Mouse (Mus musculus) frontal cortex, postnatal 25 days (tissue): Measurements from ENCODE around the gene Eif4g1.

Experiments
- DNase-seq, 2 experiments: peaks; one replicate each; pipeline ENCODE4 v3.0.0; 2022; ENCODE audit warnings: low spot score in 2 of 2

Gene Eif4g1

GRCm38 (mm10) chr16:20706407-20707055 lies 38.4 kb downstream of the Eif4g1 start:
- no peak for DNase-seq

GRCm38 (mm10) chr16:20708220-20708938 lies 40.3 kb downstream of the Eif4g1 start:
- DNase-seq = no peak

GRCm38 (mm10) chr16:20708939-20709734 lies 41.0 kb downstream of the Eif4g1 start:
- no peak for DNase-seq

GRCm38 (mm10) chr16:20710370-20710769 lies 42.3 kb downstream of the Eif4g1 start:
- DNase-seq = no peak

- no peak for DNase-seq
Measured at GRCm38 (mm10) chr16:20710810-20711209, 42.7 kb downstream of the Eif4g1 start.

- DNase-seq = no peak
Measured at GRCm38 (mm10) chr16:20712190-20712589, 44.1 kb downstream of the Eif4g1 start.

- no peak for DNase-seq
Measured at GRCm38 (mm10) chr16:20712889-20713288, 44.8 kb downstream of the Eif4g1 start.

- no peak for DNase-seq
Measured at GRCm38 (mm10) chr16:20714307-20715080, 46.4 kb downstream of the Eif4g1 start.

GRCm38 (mm10) chr16:20715161-20715560 lies 47.0 kb downstream of the Eif4g1 start:
- DNase-seq = no peak

- DNase-seq = no peak
Measured at GRCm38 (mm10) chr16:20715566-20715965, 47.5 kb downstream of the Eif4g1 start.

GRCm38 (mm10) chr16:20715976-20716840 lies 48.1 kb downstream of the Eif4g1 start:
- peak; percentile 66 to 69 for DNase-seq

GRCm38 (mm10) chr16:20716841-20717180 lies 48.7 kb downstream of the Eif4g1 start:
- no peak for DNase-seq

GRCm38 (mm10) chr16:20717181-20717977 lies 49.3 kb downstream of the Eif4g1 start, which contains the start of the genes Polr2h and Clcn2:
Gene Polr2h (plus strand): TSS chr16:20717665.
Gene Clcn2 (minus strand): TSS chr16:20717746.
- peak; percentile 89 to 94 for DNase-seq

- DNase-seq = no peak
Measured at GRCm38 (mm10) chr16:20717978-20718670, 50.0 kb downstream of the Eif4g1 start.

- no peak for DNase-seq
Measured at GRCm38 (mm10) chr16:20721808-20722207, 53.7 kb downstream of the Eif4g1 start.

- no peak for DNase-seq
Measured at GRCm38 (mm10) chr16:20722736-20723135, 54.6 kb downstream of the Eif4g1 start.

- no peak for DNase-seq
Measured at GRCm38 (mm10) chr16:20723247-20723646, 55.1 kb downstream of the Eif4g1 start.

GRCm38 (mm10) chr16:20724338-20724748 lies 56.2 kb downstream of the Eif4g1 start:
- no peak for DNase-seq

- no peak for DNase-seq
Measured at GRCm38 (mm10) chr16:20725321-20725720, 57.2 kb downstream of the Eif4g1 start.
